8 mouse cellular contexts compared by ENCODE assay signal in genomic region chr11:54902333-54903323, GRCm38 (mm10). TPM values are rescaled to one million over a fixed set of nuclear protein-coding genes. Genes with fewer than 3 reads are reported as not detected.
DNase-seq lines count a peak whose midpoint lies in the region; ATAC-seq lines count a peak whose summit lies in the region.

Gpx3 (plus strand) TSS chr11:54902453.

- ATAC-seq in frontal cortex, adult (ENCODE audit: low TSS enrichment), result peak; percentile 87

- peak; percentile 81 to 91 for DNase-seq in adrenal gland, adult (ENCODE audit: inconsistent age in 2 of 2, low spot score in 1 of 2)
- DNase-seq in cerebellum, adult 8-10 months, result peak; percentile 69
- peak; percentile 86 for DNase-seq in heart, postnatal 4 days
- DNase-seq in layer of hippocampus, postnatal 10 days (ENCODE audit: low spot score in 2 of 2), result peak; percentile 47 to 57
- peak; percentile 86 for DNase-seq in lung, postnatal 10 days
- DNase-seq in right cerebral cortex, adult 18-20 months, result peak; percentile 46
- DNase-seq in natural killer cell, adult 2 months (ENCODE audit: low spot score in 2 of 2), result no peak

RNA-seq across cellular contexts. Expression of gene Gpx3, which starts in this region (rescaled TPM):
- total RNA-seq in heart, postnatal 4 days (2021), result 100 to 1,000 TPM; 153 to 177 TPM
- 1 to 10 TPM; 7.0 to 7.1 TPM for total RNA-seq in layer of hippocampus, postnatal 10 days (2021)

Comparison
In these comparisons a context has a peak if more than half of its experiments do, and no peak if none do; other contexts are left out.
1. RNA of gene Gpx3 (total RNA-seq): 153 to 177 TPM in heart, postnatal 4 days; 7.0 to 7.1 TPM in layer of hippocampus, postnatal 10 days; every median in the first group is over 10 times any median in the second.
2. DNase-seq: peak in adrenal gland, adult (2 of 2), cerebellum, adult 8-10 months (single experiment), heart, postnatal 4 days (single experiment), layer of hippocampus, postnatal 10 days (2 of 2), lung, postnatal 10 days (single experiment) and right cerebral cortex, adult 18-20 months (single experiment); none in natural killer cell, adult 2 months (0 of 2).